Mouse (Mus musculus): ENCODE measurements around the gene Med13l.

DNA sequence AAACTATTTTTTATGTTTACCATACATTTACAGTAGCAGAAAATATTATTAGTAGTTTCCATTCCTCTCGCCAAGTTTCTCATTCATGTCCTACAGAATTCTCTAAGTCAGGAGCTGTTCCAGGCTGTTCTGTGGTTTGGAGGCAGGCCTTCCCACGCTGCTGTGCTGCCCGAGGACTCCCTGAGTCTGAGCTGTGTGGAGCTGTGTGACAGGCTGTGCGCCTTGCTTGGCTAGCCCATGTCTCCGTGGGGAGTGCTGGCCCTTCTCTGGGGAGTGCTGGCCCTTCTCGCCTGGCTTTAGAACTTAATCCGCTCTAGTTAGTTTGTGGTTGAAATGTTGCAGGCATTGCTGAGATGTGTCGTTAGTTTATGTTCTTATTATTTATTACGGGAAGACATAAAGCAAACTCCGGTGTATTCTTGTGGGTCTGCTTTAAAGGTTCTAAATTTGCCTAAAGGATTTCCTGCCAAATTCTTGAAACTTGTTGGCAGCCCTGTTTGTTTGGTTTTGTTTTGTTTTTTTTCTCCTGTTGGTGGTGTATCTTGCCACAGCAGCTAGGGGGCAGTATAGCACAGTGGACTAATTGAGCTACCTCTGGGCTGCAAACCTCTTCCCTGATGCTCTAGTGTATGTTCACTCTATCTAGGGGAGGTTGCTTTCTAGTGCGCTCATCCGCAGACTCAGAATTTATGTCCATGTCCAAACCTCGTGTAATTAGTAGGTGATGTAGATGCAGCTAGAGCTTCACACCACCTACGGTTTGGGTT is 34.2 kb downstream of the Med13l start:
- peak; percentile 37; the same call in 1 of the 2 replicates for TF ChIP-seq CTCF (IDR thresholded peaks at IDR 0.05; ENCODE audit: borderline replicate concordance, control insufficient read depth, extremely low read depth, insufficient read depth, low read length, poor library complexity)
- TF ChIP-seq POLR2A (IDR thresholded peaks at IDR 0.05; ENCODE audit: control insufficient read depth, extremely low read depth, insufficient read depth, low read length, poor library complexity), result no peak
